Mouse (Mus musculus): ENCODE measurements around the gene Tmem131l.

Tmem131l gene

GRCm38 (mm10) chr3:83978497-83979410 is 61.2 kb downstream of the Tmem131l start:
- no peak for DNase-seq (ENCODE audit: low spot score in 2 of 2)

GRCm38 (mm10) chr3:83977817-83978216 is 62.2 kb downstream of the Tmem131l start:
- no peak for DNase-seq (ENCODE audit: low spot score in 2 of 2)

GRCm38 (mm10) chr3:83976161-83976560 is 63.8 kb downstream of the Tmem131l start:
- no peak for DNase-seq (ENCODE audit: low spot score in 2 of 2)

DNA sequence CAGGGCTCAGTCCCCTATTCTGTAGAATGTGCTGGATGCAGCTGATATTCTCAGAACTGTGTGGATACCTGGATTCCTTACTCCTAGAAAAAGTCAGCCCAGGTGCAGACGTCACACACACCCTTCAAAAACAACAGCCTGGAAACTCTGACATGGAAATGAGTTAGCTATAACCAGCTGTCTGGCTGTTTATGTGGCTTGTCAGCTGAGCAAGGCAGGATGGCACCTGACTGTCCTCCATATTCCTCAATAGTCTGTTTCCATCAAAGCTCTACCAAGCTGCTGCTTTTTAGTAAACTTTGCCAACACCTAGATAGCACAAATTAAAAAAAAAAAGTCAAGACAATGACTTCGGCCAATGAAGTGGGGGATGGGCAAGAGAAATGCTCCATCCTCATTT is 66.6 kb downstream of the Tmem131l start:
- DNase-seq (ENCODE audit: low spot score in 2 of 2): no peak

DNA sequence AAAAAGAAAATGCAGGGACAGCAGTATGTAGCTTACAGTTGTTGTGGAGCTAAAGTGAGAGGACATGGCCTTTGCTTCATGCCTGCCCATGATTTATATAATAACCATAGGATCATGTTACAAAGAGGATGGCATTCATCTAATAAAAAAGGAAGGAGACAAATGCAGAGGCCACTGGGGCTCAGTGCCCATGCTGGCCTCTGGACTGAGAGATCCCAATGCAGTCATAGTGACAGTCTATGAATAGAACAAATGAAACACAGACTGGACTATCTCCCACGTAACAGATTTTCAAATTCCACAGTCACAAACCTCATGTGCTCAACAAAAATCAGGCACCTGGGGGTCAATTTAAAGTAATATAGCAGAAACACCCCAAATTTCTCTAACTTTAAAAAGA is 69.3 kb downstream of the Tmem131l start:
- DNase-seq (ENCODE audit: low spot score in 2 of 2): no peak

- no peak for DNase-seq (ENCODE audit: low spot score in 2 of 2)
Observed at GRCm38 (mm10) chr3:83969081-83969480, 70.9 kb downstream of the Tmem131l start.

GRCm38 (mm10) chr3:83967791-83968190 is 72.2 kb downstream of the Tmem131l start:
- no peak for DNase-seq (ENCODE audit: low spot score in 2 of 2)

DNA sequence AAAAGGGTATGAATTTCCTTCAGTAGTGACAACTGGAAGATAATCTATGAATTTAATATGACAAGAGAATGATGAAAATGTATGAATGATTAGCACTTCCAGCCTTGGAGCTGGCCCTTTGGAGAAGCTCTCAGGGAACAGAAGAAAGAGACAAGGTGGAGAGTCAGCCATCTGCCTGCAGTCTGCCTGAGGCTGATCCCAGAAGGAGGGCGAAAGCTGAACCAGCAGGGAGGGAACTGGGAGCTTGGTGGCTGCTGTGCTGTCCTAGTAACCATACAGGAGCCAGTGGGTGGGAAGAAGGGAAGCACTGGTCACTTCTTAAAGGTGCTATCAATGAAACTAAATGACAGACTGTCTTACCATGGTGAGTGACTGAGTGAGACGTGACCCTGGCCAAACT is 74.6 kb downstream of the Tmem131l start:
- DNase-seq (ENCODE audit: low spot score in 2 of 2): no peak

DNA sequence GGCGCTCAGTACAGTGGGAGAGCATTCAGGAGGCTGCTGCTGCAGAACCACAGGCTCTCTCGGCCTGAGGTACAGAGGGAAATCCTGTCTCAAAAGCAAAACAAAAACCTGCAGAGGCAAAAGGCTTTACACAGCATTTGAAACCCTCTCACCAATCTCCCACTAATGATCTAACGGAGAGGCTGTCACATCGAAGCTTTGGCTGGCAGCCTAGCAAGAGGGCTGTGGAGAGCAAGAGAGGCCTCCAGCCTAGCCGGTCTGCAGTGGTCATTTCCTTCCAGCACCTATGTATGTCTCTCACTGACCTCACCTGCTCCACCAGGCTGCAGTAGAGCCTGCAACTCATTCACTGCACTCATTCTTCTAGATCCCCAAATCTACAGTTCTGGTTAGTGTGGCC is 76.3 kb downstream of the Tmem131l start:
- no peak for DNase-seq (ENCODE audit: low spot score in 2 of 2)

- no peak for DNase-seq (ENCODE audit: low spot score in 2 of 2)
Observed at GRCm38 (mm10) chr3:83962571-83962970, 77.4 kb downstream of the Tmem131l start.

DNA sequence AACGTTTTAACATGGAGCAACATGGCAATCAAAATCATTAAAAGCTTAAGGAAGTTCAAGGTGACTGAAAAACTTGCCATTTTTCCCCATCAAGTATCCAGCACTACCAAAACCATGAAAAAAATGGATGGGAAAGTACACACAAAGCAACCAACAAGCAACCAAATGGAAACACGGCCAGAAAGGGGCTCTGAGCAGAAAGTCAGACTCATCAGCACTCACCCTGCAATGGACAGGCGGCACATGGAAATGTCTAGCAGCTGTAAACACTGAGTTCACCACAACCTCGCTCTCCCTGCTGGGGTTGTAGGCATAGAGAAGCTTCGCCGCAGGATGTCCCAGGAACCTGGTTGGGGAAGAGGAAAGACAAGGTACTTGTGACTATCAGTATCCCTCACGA is 77.9 kb downstream of the Tmem131l start:
- DNase-seq (ENCODE audit: low spot score in 2 of 2): no peak

- no peak for DNase-seq (ENCODE audit: low spot score in 2 of 2)
Observed at GRCm38 (mm10) chr3:83958951-83959681, 80.9 kb downstream of the Tmem131l start.

GRCm38 (mm10) chr3:83953879-83954278 is 86.1 kb downstream of the Tmem131l start:
- no peak for DNase-seq (ENCODE audit: low spot score in 2 of 2)

GRCm38 (mm10) chr3:83948801-83949200 is 91.2 kb downstream of the Tmem131l start:
- no peak for DNase-seq (ENCODE audit: low spot score in 2 of 2)

DNA sequence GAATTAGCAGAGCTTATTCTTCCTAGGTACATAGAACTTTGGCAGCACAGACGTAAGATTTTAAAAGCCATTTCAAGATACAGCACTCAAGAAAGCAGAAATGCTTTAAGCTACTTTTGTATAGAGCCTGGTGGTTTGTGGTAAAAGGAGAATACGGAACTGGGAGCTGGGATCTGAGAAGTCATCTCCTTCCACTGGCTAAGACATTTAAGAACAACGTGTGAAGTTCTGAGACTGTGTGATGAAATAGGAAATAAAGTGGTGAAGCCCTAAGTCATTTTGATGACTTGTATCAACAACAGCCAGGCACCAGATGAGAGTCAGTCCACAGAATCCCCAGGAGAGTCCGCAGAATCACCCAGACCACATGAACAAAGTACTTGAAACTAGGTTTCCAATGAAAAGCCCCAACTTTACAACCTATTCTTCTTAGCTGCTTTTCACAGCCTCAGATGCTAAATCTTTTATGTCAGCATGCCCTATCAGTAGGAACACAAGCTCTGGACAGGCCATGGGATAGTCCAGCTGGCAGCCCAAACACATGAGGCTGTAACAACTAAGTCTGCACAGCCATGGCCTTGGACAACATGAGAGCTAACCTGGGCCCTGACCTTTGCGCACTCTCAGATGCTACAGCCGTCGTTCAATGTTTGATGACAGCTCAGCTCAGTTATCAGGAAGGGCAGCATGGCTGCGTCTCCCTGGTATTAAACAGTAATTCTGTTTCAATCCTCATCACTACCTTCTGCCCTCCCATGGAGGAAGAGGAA is 92.3 kb downstream of the Tmem131l start:
- DNase-seq (ENCODE audit: low spot score in 2 of 2): no peak

DNA sequence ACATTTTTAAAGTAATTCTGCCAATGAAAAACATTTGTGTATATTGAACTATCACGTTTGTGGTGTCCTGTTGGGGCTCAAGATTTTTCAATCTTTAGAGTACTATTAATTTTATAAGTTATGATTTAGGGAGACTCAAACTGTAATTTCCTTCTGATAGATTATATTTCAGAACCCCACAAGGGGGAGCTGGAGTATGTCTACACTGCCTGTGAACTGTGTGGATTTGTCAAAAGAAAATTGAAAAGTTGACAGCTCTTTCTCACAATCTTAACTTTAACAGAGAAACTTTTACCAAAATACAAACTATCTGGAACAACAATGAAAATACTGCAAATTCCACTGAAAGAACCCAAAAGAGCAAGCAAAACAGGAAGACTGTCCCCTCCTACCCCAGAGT is 93.1 kb downstream of the Tmem131l start:
- no peak for DNase-seq (ENCODE audit: low spot score in 2 of 2)

DNA sequence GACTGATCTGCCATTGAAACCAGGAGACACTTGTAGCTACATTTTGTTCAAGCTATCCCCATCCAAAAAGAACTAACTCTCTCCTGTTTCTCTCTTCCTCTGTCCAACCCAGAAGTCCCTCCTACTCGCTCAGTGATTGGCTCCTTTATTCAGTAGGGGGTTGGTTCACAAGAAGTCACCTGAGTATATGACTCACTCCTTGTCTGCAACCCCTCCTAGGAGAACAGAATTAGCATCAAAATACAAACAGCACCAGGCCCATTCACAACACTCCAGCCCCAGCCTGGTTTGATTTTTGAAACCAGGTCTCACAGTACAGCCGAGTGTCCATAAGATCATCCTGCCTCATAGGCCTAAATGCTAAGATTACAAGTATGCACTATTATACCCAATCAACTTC is 96.3 kb downstream of the Tmem131l start:
- no peak for DNase-seq (ENCODE audit: low spot score in 2 of 2)

- DNase-seq (ENCODE audit: low spot score in 2 of 2): no peak
Observed at GRCm38 (mm10) chr3:83943212-83943611, 96.8 kb downstream of the Tmem131l start.

DNA sequence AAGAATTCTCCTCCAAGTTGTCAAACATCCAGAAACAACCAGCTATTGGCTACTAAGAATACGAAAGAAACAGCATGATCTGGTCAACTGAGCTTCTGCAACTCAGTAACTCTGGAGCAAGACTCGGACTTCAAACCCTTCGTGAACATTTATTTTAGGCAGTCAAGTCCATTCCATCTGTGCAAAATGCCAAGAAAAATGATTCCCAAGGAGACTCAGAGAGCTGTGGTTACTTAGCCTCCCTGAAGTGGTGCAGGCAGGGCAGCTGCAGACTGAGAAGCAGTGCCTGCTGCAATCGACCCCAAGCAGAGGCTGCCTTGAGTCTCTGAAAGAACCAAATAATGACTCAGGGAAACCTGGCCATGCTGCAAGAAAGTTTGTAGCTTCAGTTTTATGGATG is 98.1 kb downstream of the Tmem131l start:
- no peak for DNase-seq (ENCODE audit: low spot score in 2 of 2)

- DNase-seq (ENCODE audit: low spot score in 2 of 2): no peak
Observed at GRCm38 (mm10) chr3:83938871-83939270, 101.1 kb downstream of the Tmem131l start.

GRCm38 (mm10) chr3:83934514-83934913 is 105.5 kb downstream of the Tmem131l start:
- no peak for DNase-seq (ENCODE audit: low spot score in 2 of 2)
